Mouse (Mus musculus): ENCODE data around the gene Tldc2. TPM values are rescaled to one million over a fixed set of nuclear protein-coding genes. Genes with fewer than 3 reads are reported as not detected.

Gene Tldc2
- not detected in 2 replicates for total RNA-seq (2017)

DNA sequence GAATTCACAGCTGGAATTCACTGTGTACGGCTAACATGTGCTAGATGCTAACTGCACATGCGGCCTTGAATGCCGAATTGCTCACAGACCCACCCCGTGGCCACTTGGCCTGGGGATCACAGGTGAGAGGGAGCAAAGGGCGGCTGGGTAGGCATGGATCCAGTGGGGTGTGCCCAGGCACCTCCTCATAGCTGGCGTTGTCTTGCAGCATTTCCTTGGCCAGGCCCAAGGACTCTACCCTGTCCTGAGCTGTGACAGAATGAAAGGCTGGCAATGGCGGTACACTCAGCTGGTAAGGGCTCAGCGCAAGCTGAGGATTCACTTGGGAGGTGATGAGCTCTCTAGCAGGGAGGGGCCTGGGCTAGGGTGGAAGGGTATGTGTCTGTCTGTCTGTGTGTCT, at the start of gene Tldc2:
Tldc2 (plus strand) TSS at position 260 of the 400 bp plus-strand sequence.
- no peak for ATAC-seq (replicated peaks in 1 of 2; ENCODE audit: insufficient read depth in 1 of 2, low FRiP score in 2 of 2, low TSS enrichment in 1 of 2, low read depth in 1 of 2, poor library complexity in 2 of 2, severe bottlenecking in 2 of 2)

DNA sequence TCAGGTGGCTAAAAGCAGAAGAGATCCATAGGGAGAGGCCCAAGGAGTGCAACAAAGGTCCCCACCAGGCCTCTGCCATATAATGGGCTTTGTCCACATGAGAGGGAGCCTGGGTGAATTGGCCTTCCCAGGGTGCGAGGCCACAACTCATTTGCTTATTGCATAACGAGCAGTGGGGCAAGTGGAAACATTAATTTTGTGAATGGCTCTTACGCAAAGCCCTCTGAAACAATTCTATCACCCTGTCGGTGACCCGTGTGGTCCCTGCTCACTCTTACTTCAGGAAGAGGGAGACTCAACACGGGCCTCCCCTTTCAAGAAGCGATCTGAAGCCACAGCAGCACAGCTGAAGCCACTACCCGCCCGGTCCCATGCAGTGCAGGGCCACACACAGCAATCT, 49.6 kb upstream of the Tldc2 start:
- ATAC-seq (replicated peaks in 1 of 2; ENCODE audit: insufficient read depth in 1 of 2, low FRiP score in 2 of 2, low TSS enrichment in 1 of 2, low read depth in 1 of 2, poor library complexity in 2 of 2, severe bottlenecking in 2 of 2), result peak in 1 of 2 experiments; percentile 23; a peak in 1 of 4 replicates

DNA sequence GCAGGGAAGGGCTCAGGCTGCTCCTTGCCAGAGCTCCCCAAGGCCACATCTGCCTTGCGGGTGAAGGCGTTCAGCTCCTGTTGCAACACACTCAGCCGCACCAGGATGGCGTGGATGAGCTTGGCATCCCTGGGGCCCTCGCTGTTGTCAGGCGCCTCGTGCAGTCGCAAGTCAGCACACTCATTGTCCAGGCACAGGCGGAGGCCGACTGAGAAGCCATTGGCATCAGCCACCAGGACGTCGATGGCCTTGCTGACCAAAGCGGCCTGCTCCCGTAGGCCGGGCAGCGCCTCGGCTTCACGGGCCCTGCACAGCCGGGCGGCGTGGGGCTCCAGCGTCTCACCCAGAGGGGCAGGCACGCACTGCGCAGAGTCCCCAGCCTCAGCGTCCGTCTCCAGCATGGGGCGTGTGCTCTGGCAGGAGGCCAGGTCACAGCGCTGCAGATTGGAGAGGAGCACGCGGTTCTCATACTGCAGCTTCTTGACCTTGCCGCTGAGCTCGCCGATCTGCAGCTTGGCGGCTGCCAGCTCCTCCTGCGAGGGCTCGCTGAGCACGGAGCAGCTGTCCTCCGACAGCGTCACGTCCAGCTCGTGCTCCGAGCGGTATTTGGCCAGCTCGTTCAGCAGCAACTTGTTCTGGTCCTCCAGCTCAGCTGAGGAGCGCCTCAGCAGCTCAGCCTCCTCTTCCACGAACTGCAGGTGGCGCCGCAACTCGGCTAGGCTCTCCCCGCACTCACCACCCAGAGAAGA, 46.8 kb upstream of the Tldc2 start:
- no peak for ATAC-seq (replicated peaks in 1 of 2; ENCODE audit: insufficient read depth in 1 of 2, low FRiP score in 2 of 2, low TSS enrichment in 1 of 2, low read depth in 1 of 2, poor library complexity in 2 of 2, severe bottlenecking in 2 of 2)

DNA sequence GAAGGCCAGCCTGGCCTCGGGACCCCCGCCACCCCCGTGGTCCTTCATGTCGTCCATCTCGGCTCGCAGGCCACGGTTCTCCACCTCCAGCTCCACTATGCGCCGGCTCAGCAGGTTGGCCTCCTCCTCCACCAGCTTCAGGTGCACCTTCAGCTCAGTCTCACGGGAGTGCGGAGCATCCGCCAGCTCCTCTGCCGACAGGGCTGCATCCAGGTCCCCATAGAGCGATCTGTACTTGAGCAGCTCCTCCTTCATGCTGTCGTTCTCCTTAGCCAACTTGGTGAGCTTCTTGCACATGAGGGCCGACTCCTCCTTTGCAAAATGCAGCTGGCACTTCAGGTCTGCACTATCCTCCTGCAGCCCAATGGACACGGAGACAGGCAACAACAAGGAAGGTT, 46.2 kb upstream of the Tldc2 start:
- ATAC-seq (replicated peaks in 1 of 2; ENCODE audit: insufficient read depth in 1 of 2, low FRiP score in 2 of 2, low TSS enrichment in 1 of 2, low read depth in 1 of 2, poor library complexity in 2 of 2, severe bottlenecking in 2 of 2), result no peak

DNA sequence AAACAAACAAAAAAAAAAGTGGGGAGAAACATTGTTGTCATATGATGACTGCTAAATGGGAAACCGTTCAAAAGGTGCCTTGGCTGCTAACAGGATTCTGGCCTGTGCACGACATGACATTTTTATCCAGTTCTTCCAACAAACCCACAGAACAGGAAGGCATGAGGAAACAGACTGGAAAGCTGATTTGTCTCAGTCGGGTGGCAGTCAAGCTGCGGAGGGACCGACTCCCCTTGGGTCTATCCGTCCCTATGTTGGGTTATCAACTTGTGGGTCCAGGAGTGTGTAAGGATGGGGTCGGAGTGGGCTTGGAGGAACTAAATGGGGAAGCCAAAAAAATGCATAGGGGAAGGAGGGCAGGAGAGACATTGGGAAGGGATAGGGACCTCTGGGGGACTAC, 45.4 kb upstream of the Tldc2 start:
- ATAC-seq (replicated peaks in 1 of 2; ENCODE audit: insufficient read depth in 1 of 2, low FRiP score in 2 of 2, low TSS enrichment in 1 of 2, low read depth in 1 of 2, poor library complexity in 2 of 2, severe bottlenecking in 2 of 2), result peak in 1 of 2 experiments; percentile 40; a peak in 2 of 4 replicates

DNA sequence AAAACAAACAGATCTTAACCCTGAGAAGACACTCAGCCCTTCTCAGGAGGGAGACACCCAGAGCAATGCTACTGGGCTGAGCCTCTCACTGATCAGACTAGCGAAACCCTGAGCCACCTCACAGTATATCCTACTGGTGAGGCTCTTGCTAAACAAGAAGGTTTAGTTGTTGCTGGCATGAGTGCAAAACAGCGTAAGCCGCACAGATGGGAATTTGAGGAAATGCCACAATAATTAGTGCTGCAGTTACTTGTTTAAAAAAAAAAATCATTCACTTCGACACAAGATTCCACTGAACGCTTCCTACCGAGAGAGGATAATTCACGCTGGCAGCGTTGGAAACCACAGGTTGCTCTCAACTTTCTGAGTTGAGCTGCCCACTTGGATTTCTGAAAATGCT, 43.3 kb upstream of the Tldc2 start:
- ATAC-seq (replicated peaks in 1 of 2; ENCODE audit: insufficient read depth in 1 of 2, low FRiP score in 2 of 2, low TSS enrichment in 1 of 2, low read depth in 1 of 2, poor library complexity in 2 of 2, severe bottlenecking in 2 of 2), result no peak

DNA sequence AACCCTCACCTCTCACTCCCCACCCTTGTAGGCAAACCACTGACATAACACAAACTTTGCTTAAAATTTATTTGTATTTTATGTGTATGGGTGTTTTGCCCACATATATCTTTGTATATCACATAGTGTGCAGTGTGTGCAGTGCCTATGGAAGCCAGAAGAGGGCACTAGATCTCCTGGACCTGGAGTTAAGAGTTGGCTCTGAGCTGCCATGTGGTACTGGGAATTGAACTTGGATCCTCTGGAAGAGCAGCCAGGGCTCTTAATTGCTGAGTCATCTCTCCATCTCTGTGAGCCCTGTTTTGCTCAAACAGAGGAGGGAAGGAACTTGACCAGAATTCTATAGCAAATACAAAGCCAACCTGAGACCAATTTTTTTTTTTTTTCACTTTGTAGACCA, 42.9 kb upstream of the Tldc2 start:
- ATAC-seq (replicated peaks in 1 of 2; ENCODE audit: insufficient read depth in 1 of 2, low FRiP score in 2 of 2, low TSS enrichment in 1 of 2, low read depth in 1 of 2, poor library complexity in 2 of 2, severe bottlenecking in 2 of 2), result no peak

DNA sequence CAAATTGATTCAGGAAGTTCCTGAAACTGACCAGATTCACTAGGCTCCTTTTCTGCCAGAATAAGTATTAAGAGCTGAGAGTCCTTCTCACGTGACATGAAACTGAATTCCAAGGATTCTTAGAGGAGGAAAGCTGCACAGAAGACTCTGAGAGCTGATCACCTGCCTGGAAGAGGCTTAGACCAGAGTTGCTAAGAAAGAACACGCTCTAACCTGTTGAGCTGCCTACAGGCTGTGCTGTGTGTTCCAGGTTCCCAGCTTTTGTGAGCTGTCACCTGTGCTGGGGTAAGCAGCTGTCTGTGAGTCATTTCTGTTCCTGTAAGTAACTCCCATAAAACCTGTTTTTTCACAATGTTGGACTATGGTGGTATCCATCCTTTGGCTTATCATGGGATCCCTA, 40.9 kb upstream of the Tldc2 start:
- ATAC-seq (replicated peaks in 1 of 2; ENCODE audit: insufficient read depth in 1 of 2, low FRiP score in 2 of 2, low TSS enrichment in 1 of 2, low read depth in 1 of 2, poor library complexity in 2 of 2, severe bottlenecking in 2 of 2), result no peak

DNA sequence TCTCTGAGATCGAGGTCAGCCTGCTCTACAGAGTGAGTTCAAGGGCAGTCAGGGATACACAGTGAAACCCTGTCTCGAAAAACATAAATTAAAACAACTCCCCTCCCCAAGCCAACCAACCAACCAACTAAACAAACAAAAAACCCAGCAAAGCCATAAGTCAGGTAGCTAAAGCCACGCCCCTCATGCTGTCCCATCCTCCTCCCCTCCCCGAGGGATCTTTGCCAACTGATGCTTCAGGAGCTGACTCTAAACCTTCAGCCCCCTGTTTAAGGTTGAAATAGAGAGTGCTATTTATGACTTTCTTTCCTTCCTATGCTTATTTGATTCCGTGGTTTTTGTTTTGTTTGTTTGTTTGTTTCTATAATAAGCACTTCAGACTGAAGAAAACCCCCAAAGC, 39.9 kb upstream of the Tldc2 start:
- no peak for ATAC-seq (replicated peaks in 1 of 2; ENCODE audit: insufficient read depth in 1 of 2, low FRiP score in 2 of 2, low TSS enrichment in 1 of 2, low read depth in 1 of 2, poor library complexity in 2 of 2, severe bottlenecking in 2 of 2)

DNA sequence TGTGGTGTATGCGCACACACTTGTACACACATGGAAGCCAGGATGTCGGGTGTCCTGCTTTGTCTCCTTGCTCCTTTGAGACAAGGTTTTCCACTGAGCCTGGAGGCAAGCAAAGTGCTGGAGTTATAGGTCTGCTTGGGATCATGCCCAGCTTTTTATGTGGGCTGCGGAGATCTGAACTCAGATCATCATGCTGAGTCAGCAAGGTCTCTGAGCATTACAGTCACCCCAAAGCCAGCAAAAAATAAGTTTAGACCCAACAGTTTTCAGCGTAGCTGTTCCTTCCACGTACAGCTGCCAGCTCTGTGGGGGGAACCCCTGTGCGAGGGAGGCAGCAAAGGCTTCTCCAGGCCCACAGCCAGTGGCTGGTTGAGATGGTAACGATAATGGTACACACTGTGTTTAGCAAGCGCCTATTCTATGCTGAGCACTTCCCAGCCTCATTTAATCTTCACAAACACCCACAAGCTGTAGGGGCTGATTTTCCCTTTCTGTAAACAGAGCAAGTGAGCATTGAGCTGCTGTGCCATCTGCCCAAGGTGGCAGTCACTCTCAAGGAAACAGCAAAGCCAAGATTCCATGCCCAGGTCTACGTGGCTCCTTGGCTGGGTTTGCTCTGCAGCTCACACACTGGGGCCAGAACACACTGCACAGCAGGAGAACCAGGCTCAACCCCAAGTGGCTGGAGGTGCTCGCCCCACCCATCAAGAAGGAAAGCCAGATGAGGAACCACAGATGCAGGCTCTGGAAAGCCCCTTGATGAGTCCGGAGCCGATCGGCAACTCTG, 38.3 kb upstream of the Tldc2 start:
- ATAC-seq (replicated peaks in 1 of 2; ENCODE audit: insufficient read depth in 1 of 2, low FRiP score in 2 of 2, low TSS enrichment in 1 of 2, low read depth in 1 of 2, poor library complexity in 2 of 2, severe bottlenecking in 2 of 2), result 0 out of 4 replicates have a peak, but pooled peaks have one; percentile 12 to 19

DNA sequence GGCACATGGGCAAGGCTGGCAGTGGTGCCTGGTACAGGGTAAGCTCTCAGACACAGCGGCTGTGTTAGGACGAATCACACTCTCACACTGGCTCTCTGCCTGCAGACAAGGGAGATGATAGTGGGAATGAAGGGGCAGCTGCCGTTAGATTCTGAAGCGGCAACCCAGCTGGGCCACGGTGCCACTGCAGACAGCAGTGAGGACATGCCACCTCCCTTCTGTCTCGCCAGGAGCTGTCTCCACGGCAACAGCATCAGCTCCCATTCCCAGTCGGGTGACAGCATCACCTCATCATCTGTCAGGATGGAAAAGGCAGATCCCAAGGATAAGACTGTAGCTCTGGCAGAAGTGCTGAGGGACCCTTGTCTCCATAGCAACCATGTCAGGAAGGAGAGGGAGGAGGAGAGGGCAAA, 37.0 kb upstream of the Tldc2 start:
- ATAC-seq (replicated peaks in 1 of 2; ENCODE audit: insufficient read depth in 1 of 2, low FRiP score in 2 of 2, low TSS enrichment in 1 of 2, low read depth in 1 of 2, poor library complexity in 2 of 2, severe bottlenecking in 2 of 2), result no peak

DNA sequence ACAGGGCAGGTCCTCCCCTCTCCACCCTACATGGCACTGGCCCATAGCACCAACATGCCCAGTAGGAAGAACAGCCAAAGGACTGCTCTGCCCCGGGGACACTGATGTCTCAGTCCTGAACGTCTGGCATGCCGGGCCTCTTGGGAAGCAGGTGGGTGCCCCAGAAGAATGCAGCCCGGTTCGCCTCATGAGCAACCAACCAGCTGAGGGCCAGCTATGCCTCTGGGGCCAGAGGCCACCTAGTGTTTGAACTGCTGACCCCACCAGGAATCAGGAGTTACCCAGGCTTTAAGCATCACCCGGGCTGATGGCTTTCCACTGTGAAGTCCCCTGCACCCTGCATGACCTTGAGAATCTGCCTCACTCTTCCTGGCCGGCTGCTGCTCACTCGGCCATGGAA, 34.4 kb upstream of the Tldc2 start:
- no peak for ATAC-seq (replicated peaks in 1 of 2; ENCODE audit: insufficient read depth in 1 of 2, low FRiP score in 2 of 2, low TSS enrichment in 1 of 2, low read depth in 1 of 2, poor library complexity in 2 of 2, severe bottlenecking in 2 of 2)

DNA sequence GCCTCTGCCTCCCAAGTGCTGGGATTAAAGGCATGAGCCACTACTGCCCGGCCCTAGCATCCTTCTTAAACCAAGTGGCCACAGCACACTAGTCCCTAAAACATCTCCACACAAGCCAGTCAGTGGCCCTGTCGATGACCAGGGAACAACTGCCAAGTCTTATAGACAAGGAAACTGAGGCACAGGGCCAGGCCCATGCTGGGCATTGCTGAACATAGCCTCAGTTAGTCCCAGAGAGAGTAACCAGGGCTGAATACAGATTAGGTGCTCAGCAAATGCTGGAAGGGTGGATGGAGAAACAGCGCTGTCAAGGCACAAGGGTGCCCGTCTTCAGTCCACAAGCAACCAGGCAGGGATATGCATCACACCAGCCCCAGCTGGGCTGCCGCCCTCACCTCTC, 33.7 kb upstream of the Tldc2 start:
- ATAC-seq (replicated peaks in 1 of 2; ENCODE audit: insufficient read depth in 1 of 2, low FRiP score in 2 of 2, low TSS enrichment in 1 of 2, low read depth in 1 of 2, poor library complexity in 2 of 2, severe bottlenecking in 2 of 2), result 0 out of 4 replicates have a peak, but pooled peaks of 1 of the 2 experiments have one; percentile 27

DNA sequence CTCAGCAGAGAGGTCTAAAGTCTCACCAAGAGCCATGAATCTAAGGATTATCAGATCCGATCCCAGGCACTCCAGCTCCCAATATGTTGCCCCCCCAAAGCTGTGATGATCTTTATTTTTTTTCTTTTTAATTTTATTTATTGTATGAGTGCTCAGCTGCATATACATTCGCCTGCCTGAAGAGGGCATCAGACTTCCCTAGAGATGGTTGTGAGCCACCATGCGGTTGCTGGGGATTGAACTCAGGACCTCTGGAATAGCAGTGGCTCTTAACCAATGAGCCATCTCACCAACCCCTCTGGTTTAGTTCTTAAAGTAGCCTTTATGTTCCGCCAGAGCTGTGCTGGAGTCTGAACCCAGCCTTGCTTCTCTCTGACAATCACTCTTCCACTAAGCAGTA, 33.1 kb upstream of the Tldc2 start:
- no peak for ATAC-seq (replicated peaks in 1 of 2; ENCODE audit: insufficient read depth in 1 of 2, low FRiP score in 2 of 2, low TSS enrichment in 1 of 2, low read depth in 1 of 2, poor library complexity in 2 of 2, severe bottlenecking in 2 of 2)

DNA sequence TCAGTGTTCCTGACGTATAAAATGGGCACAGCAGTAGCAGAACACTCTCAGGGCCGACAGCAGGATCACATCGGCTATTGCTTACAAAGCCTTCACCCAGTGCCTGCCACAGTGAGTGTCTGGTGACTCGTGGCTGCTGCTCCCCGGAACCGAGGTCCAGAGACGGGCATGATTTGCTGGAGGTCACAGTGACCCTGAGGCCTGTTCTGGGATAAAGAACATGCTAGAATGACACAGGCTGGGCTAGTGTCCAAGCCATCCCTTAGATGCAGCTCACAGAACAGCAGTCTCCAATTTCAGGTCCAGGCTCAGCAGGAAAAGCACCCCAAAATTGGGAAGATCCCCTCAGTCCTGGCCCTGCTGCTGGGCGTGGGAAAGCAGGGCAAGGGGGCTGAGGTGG, 32.6 kb upstream of the Tldc2 start:
- no peak for ATAC-seq (replicated peaks in 1 of 2; ENCODE audit: insufficient read depth in 1 of 2, low FRiP score in 2 of 2, low TSS enrichment in 1 of 2, low read depth in 1 of 2, poor library complexity in 2 of 2, severe bottlenecking in 2 of 2)

DNA sequence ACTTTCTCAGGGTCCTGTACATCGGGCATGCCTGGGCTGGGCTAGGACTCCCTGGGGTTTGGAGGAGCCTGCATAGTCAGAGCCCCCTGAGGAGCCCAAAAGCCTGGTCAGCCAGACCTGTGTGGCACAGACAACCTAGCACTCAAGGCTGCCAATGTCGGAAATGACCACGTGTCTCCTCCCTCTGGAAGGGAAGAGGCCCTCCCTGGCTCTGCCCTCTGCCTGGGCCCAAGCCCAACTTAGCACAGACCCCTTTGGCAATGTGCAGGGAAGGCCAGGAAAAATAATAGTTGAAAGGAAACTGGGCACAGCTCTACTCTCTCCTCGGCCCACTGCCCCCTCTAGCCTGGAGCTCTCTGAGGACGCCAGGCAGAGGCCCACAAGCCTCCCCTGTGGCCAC, 32.0 kb upstream of the Tldc2 start:
- ATAC-seq (replicated peaks in 1 of 2; ENCODE audit: insufficient read depth in 1 of 2, low FRiP score in 2 of 2, low TSS enrichment in 1 of 2, low read depth in 1 of 2, poor library complexity in 2 of 2, severe bottlenecking in 2 of 2), result no peak

DNA sequence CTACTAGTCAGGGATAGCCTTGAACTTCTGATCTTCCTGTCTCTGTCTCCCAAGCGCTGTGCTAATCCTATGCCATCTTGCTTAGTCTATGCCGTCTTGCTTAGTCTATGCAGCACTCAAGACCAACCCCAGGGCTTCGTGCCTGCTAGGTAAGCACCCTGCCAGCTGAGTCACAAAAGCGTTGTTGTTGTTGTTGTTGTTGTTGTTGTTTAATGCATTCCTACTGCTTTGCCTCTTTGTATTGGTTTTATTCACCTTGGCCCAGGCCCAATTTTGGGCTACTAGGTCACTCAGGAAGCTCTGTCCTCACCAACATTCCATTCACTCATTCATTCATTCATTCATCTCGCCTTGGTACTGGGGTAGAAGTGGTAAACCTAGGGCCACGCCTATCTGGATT, 31.1 kb upstream of the Tldc2 start:
- no peak for ATAC-seq (replicated peaks in 1 of 2; ENCODE audit: insufficient read depth in 1 of 2, low FRiP score in 2 of 2, low TSS enrichment in 1 of 2, low read depth in 1 of 2, poor library complexity in 2 of 2, severe bottlenecking in 2 of 2)

DNA sequence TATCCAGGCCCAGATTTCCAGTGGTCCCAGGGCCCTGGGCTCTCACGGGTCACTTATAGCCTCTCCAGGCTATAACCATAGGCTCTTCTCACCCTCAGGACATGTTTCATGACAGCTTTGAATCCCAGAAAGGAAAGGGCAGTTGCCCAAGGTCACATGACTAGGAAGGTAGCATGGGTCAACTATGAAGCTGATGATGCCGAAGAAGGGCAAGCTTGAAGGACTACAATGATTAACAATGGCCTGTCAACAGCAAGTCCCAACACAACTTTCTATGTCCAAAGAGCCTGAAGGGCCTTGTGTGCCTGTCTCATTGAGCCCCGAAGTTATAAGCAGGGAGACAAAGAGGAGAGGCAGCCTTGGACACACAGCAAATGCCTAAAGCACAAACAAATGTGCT, 29.7 kb upstream of the Tldc2 start:
- no peak for ATAC-seq (replicated peaks in 1 of 2; ENCODE audit: insufficient read depth in 1 of 2, low FRiP score in 2 of 2, low TSS enrichment in 1 of 2, low read depth in 1 of 2, poor library complexity in 2 of 2, severe bottlenecking in 2 of 2)

DNA sequence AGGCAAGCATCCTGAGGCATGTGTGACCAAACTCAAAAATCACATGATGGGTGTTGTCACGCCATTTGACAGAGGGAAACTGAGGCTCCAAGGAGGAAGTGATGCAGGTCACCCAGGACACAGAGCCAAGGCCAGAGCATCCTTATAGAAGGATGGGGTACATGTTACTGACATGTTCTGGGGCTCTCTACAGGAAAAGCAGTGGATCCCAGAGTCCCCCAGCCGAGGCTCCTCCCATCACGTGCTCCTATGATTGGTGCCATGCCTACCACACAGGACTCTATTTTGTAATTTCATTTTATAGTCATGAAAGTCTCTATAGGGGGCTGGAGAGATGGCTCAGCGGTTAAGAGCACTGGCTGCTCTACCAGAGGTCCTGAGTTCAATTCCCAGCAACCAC, 29.1 kb upstream of the Tldc2 start:
- no peak for ATAC-seq (replicated peaks in 1 of 2; ENCODE audit: insufficient read depth in 1 of 2, low FRiP score in 2 of 2, low TSS enrichment in 1 of 2, low read depth in 1 of 2, poor library complexity in 2 of 2, severe bottlenecking in 2 of 2)
